Mouse (Mus musculus) c-Kit-positive CD71-positive TER-119-negative erythroid progenitor cells, embryonic 14.5 days (primary cell): Measurements from ENCODE around the gene Sept12.

Source experiments
- DNase-seq: peaks from one replicate; pipeline ENCODE4 v3.0.0-alpha.2; 2013; ENCODE audit warnings: low read depth

Sept12 gene

GRCm38 (mm10) chr16:4974521-4974920 is 23.1 kb downstream of the Sept12 start:
- DNase-seq = no peak

- no peak for DNase-seq
Measured at GRCm38 (mm10) chr16:4971626-4972025, 26.0 kb downstream of the Sept12 start.

- no peak for DNase-seq
Measured at GRCm38 (mm10) chr16:4969055-4969843, 28.4 kb downstream of the Sept12 start.

GRCm38 (mm10) chr16:4968426-4968825 is 29.2 kb downstream of the Sept12 start:
- no peak for DNase-seq

- DNase-seq = no peak
Measured at GRCm38 (mm10) chr16:4965392-4966129, 32.1 kb downstream of the Sept12 start.

- no peak for DNase-seq
Measured at GRCm38 (mm10) chr16:4964731-4965391, 32.8 kb downstream of the Sept12 start.

- DNase-seq = peak; percentile 87
Measured at GRCm38 (mm10) chr16:4963797-4964709, 33.6 kb downstream of the Sept12 start, which contains the start of gene Anks3. Gene Anks3, minus strand, starts transcription at chr16:4964205.

- DNase-seq = no peak
Measured at GRCm38 (mm10) chr16:4963346-4963745, 34.3 kb downstream of the Sept12 start.

- DNase-seq = no peak
Measured at GRCm38 (mm10) chr16:4960260-4960659, 37.4 kb downstream of the Sept12 start.

GRCm38 (mm10) chr16:4957446-4957845 is 40.2 kb downstream of the Sept12 start:
- DNase-seq = no peak

- DNase-seq = no peak
Measured at GRCm38 (mm10) chr16:4956609-4957008, 41.0 kb downstream of the Sept12 start.

GRCm38 (mm10) chr16:4947378-4947777 is 50.3 kb downstream of the Sept12 start:
- no peak for DNase-seq

GRCm38 (mm10) chr16:4946155-4946554 is 51.5 kb downstream of the Sept12 start:
- DNase-seq = no peak

- no peak for DNase-seq
Measured at GRCm38 (mm10) chr16:4945415-4945814, 52.2 kb downstream of the Sept12 start.

- DNase-seq = no peak
Measured at GRCm38 (mm10) chr16:4943431-4943830, 54.2 kb downstream of the Sept12 start.

GRCm38 (mm10) chr16:4942868-4943267 is 54.8 kb downstream of the Sept12 start:
- DNase-seq = no peak

- DNase-seq = no peak
Measured at GRCm38 (mm10) chr16:4941016-4941415, 56.6 kb downstream of the Sept12 start.

- DNase-seq = no peak
Measured at GRCm38 (mm10) chr16:4940311-4940850, 57.3 kb downstream of the Sept12 start.

- DNase-seq = no peak
Measured at GRCm38 (mm10) chr16:4939412-4939811, 58.2 kb downstream of the Sept12 start.

GRCm38 (mm10) chr16:4938989-4939388 is 58.7 kb downstream of the Sept12 start:
- DNase-seq = peak; percentile 87

- no peak for DNase-seq
Measured at GRCm38 (mm10) chr16:4938461-4938860, 59.2 kb downstream of the Sept12 start, which contains the start of gene Nudt16l1. Gene Nudt16l1, plus strand, starts transcription at chr16:4938761.
